ENCODE assay signal across 9 mouse cellular contexts in the genomic region with DNA sequence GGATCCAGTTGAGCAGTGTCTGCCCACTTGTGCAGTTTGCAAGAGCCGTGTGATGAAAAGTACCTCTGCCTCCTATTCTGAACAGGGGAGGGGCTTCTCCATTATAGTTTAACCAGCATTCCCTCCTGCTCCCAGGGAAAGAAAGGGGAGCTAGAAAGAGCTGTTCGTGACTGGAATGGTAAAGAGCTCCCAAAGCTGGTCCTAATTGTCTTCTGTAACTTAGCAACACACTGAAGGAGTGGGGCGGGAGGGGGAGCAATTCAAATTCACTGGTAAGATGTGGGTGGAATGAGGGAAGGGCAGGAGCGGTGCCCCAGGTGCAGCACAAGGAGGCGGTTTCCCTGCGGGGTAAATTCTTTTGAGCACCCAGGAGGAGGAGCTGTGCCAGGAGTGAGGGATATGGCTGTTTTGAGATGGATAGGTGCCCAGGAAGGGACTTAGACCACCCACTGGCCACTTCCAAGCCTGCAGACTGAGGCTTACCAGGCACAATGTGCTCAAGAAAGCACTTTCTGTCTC.
DNase-seq lines count a peak whose midpoint lies in the region; ATAC-seq and TF ChIP-seq lines count a peak whose summit lies in the region.
"Had no signal": no experiment of that assay in that cellular context is flagged by ENCODE, and none has a peak within 500 bp of the region (broad histone marks: within the 10 kb centered on the region; RNA-seq: fewer than 3 reads in every experiment).

No protein-coding gene starts in this region.

- no peaks in the 10 kb centered on the region for H3K27me3 ChIP-seq in embryonic facial prominence, embryonic 11.5 days (ENCODE audit: control insufficient read depth, insufficient read depth, low read length)
- H3K27me3 ChIP-seq in hindbrain, postnatal 0 days (ENCODE audit: insufficient read depth, low read length) = no peaks in the 10 kb centered on the region
- no peaks in the 10 kb centered on the region for H3K27me3 ChIP-seq in neural tube, embryonic 14.5 days (ENCODE audit: control insufficient read depth, insufficient read depth, low read length)

- peak; percentile 85 for ATAC-seq in embryonic facial prominence, embryonic 11.5 days (replicated peaks; ENCODE audit: insufficient number of reproducible peaks, low FRiP score, low TSS enrichment, low read depth)
- ATAC-seq in hindbrain, postnatal 0 days = peak; percentile 97
- ATAC-seq in neural tube, embryonic 14.5 days (ENCODE audit: low read depth) = peak; percentile 87
- ATAC-seq: Patski had no signal

- TF ChIP-seq CTCF in hindbrain, postnatal 0 days (IDR thresholded peaks at IDR 0.05; ENCODE audit: low read depth) = peak; percentile 33
- peak; percentile 27 for TF ChIP-seq CTCF in left cerebral cortex, adult 2 months (IDR thresholded peaks at IDR 0.05)

- H3K9ac ChIP-seq in embryonic facial prominence, embryonic 11.5 days (replicated peaks; ENCODE audit: low read length) = no peak overlapping the region
- H3K9ac ChIP-seq in hindbrain, postnatal 0 days (replicated peaks; ENCODE audit: low read length) = no peak overlapping the region; the same call in 1 of the 2 replicates
- no peak overlapping the region for H3K9ac ChIP-seq in neural tube, embryonic 14.5 days (replicated peaks; ENCODE audit: low read depth, low read length)

- H3K9me3 ChIP-seq in embryonic facial prominence, embryonic 11.5 days (replicated peaks; ENCODE audit: control insufficient read depth, low read length) = no peaks in the 10 kb centered on the region
- no peaks in the 10 kb centered on the region for H3K9me3 ChIP-seq in hindbrain, postnatal 0 days (ENCODE audit: low read length)
- no peaks in the 10 kb centered on the region for H3K9me3 ChIP-seq in neural tube, embryonic 14.5 days (ENCODE audit: control insufficient read depth, low read length)

- WGBS in embryonic facial prominence, embryonic 11.5 days = 17% methylated on average over 6 of the region's 6 CpGs
- WGBS in hindbrain, postnatal 0 days = 2% methylated on average over 6 of the region's 6 CpGs
- 7% methylated on average over 6 of the region's 6 CpGs for WGBS in neural tube, embryonic 14.5 days

- peaks cover 6% of the 10 kb centered on the region; the same call in 1 of the 2 replicates for H3K4me1 ChIP-seq in embryonic facial prominence, embryonic 11.5 days (ENCODE audit: control insufficient read depth, insufficient read depth, low read length)
- H3K4me1 ChIP-seq in hindbrain, postnatal 0 days (ENCODE audit: insufficient read depth, low read length) = peaks cover 16% of the 10 kb centered on the region
- H3K4me1 ChIP-seq in neural tube, embryonic 14.5 days (ENCODE audit: control insufficient read depth, insufficient read depth, low read length) = peaks cover 12% of the 10 kb centered on the region; the same call in 1 of the 2 replicates

- intact Hi-C loops in left cerebral cortex, adult 2 months (cut with DNase I) = loop anchor here (2.0 to 5.0 kb wide), 2 partner anchors 78 to 103 kb away; partner anchors contain the start of gene Spata13

- DNase-seq in ZHBTc4 (ENCODE audit: low read depth, low spot score) = peak; percentile 46
- DNase-seq in embryonic facial prominence, embryonic 11.5 days (ENCODE audit: low spot score) = peak; percentile 82
- DNase-seq in hindbrain, postnatal 0 days (ENCODE audit: low spot score) = peak; percentile 94
- DNase-seq in left cerebral cortex, adult 2 months (ENCODE audit: extremely low spot score in 1 of 2, low spot score in 2 of 2) = peak; percentile 68 to 85
- no peak for DNase-seq in thymus, postnatal 36 days
- DNase-seq in adrenal gland, adult 18-20 months (ENCODE audit: low spot score in 2 of 2) = no peak
- DNase-seq in spleen, postnatal 36 days (ENCODE audit: low spot score in 2 of 2) = no peak

- H3K4me3 ChIP-seq in embryonic facial prominence, embryonic 11.5 days (ENCODE audit: low read depth, low read length) = no peak overlapping the region
- no peak overlapping the region for H3K4me3 ChIP-seq in hindbrain, postnatal 0 days (ENCODE audit: low read length)
- no peak overlapping the region for H3K4me3 ChIP-seq in left cerebral cortex, adult 2 months
- H3K4me3 ChIP-seq in neural tube, embryonic 14.5 days (ENCODE audit: low read depth, low read length) = no peak overlapping the region

- peak overlapping the region; percentile 7; the same call in 1 of the 2 replicates for H3K4me2 ChIP-seq in embryonic facial prominence, embryonic 11.5 days (ENCODE audit: low read depth, low read length)
- peak overlapping the region; percentile 46 for H3K4me2 ChIP-seq in hindbrain, postnatal 0 days (ENCODE audit: low read depth, low read length)
- H3K4me2 ChIP-seq in neural tube, embryonic 14.5 days (ENCODE audit: low read depth, low read length) = peak overlapping the region; percentile 0; the same call in 1 of the 2 replicates

- peak overlapping the region; percentile 31; the same call in 1 of the 2 replicates for H3K27ac ChIP-seq in embryonic facial prominence, embryonic 11.5 days (replicated peaks; ENCODE audit: low read depth, low read length)
- H3K27ac ChIP-seq in hindbrain, postnatal 0 days = peak overlapping the region; percentile 80
- H3K27ac ChIP-seq in left cerebral cortex, adult 2 months = peak overlapping the region; percentile 82
- peak overlapping the region; percentile 65 for H3K27ac ChIP-seq in neural tube, embryonic 14.5 days (ENCODE audit: low read depth, low read length)

- H3K36me3 ChIP-seq in embryonic facial prominence, embryonic 11.5 days (replicated peaks; ENCODE audit: control insufficient read depth, insufficient read depth, low read depth, low read length) = no peaks in the 10 kb centered on the region
- H3K36me3 ChIP-seq in hindbrain, postnatal 0 days (ENCODE audit: insufficient read depth, low read length) = no peaks in the 10 kb centered on the region
- H3K36me3 ChIP-seq in neural tube, embryonic 14.5 days (ENCODE audit: control insufficient read depth, insufficient read depth, low read length) = no peaks in the 10 kb centered on the region

Comparison
In these comparisons a context has a peak if more than half of its experiments do, and no peak if none do; other contexts are left out.
1. DNase-seq: peak in ZHBTc4 (single experiment), embryonic facial prominence, embryonic 11.5 days (single experiment), hindbrain, postnatal 0 days (single experiment) and left cerebral cortex, adult 2 months (2 of 2); none in thymus, postnatal 36 days (0 of 2), adrenal gland, adult 18-20 months (0 of 2) and spleen, postnatal 36 days (0 of 2).
2. H3K27ac ChIP-seq: peak in every context shown above with its lines; median percentile 82 in left cerebral cortex, adult 2 months; 80 in hindbrain, postnatal 0 days; 65 in neural tube, embryonic 14.5 days; 31 in embryonic facial prominence, embryonic 11.5 days.
3. Peak in every context shown above with its lines, with median percentiles within 50 percentile points of each other: ATAC-seq and H3K4me2 ChIP-seq.